Mouse (Mus musculus) liver, embryonic 14.5 days (tissue): Measurements from ENCODE around the gene Fads1. TPM values are rescaled to one million over a fixed set of nuclear protein-coding genes. Genes with fewer than 3 reads are reported as not detected.
A peak's percentile ranks its signal among the peaks of the same experiment; 100 is the strongest.

Experiments
- ATAC-seq: fragments of 200-750 bp; cut with Nextera tagmentation; 2 replicates; pipeline ENCODE4 v1.8.0; 2017; ENCODE audit warnings: moderate number of reproducible peaks, mild to moderate bottlenecking, moderate library complexity; ENCODE audit not compliant: insufficient read depth
- DNase-seq, 3 experiments: peaks; one replicate each; pipeline ENCODE4 v3.0.0-alpha.2; 2012 to 2013; ENCODE audit warnings: low read depth in 3 of 3, low spot score in 3 of 3
- H3K27ac ChIP-seq: fragments of 300-500 bp; sonication (generic); 2 replicates; pipeline ENCODE4 v1.5.1; 2014; ENCODE audit warnings: moderate library complexity, mild to moderate bottlenecking, control low read depth, inconsistent platforms
- H3K27me3 ChIP-seq: fragments of 300-500 bp; sonication (generic); 2 replicates; pipeline ENCODE4 v1.6.1; 2014; ENCODE audit warnings: mild to moderate bottlenecking, low read length, moderate library complexity; ENCODE audit not compliant: control insufficient read depth, insufficient read depth
- H3K36me3 ChIP-seq: fragments of 300-500 bp; sonication (generic); replicated peaks from 2 replicates; pipeline ENCODE4 v1.6.1; 2014; ENCODE audit warnings: low read depth; ENCODE audit not compliant: control insufficient read depth, insufficient read depth
- H3K4me1 ChIP-seq, 2 experiments: fragments of 200-500 bp in 1 of 2; fragments of 300-500 bp in 1 of 2; sonication (generic) in 1 of 2; replicated peaks; 2 replicates each; pipeline ENCODE4 v1.6.1; 2012 to 2014; ENCODE audit warnings: antibody characterized with exemption in 1 of 2, inconsistent platforms in 1 of 2, low read length in 1 of 2; ENCODE audit not compliant: control insufficient read depth in 2 of 2, insufficient read depth in 2 of 2
- H3K4me2 ChIP-seq: fragments of 300-500 bp; sonication (generic); 2 replicates; pipeline ENCODE4 v1.6.1; 2014; ENCODE audit warnings: low read depth, mild to moderate bottlenecking, control low read depth, moderate library complexity
- H3K4me3 ChIP-seq, 2 experiments: fragments of 200-500 bp in 1 of 2; fragments of 300-500 bp in 1 of 2; sonication (generic) in 1 of 2; 2 replicates each; pipeline ENCODE4 v1.5.1; 2012 to 2014; ENCODE audit warnings: low read depth in 2 of 2, low read length in 2 of 2, mild to moderate bottlenecking in 2 of 2, control low read depth in 1 of 2, inconsistent platforms in 1 of 2, moderate library complexity in 1 of 2; ENCODE audit not compliant: insufficient read depth in 1 of 2
- H3K9ac ChIP-seq: fragments of 300-500 bp; sonication (generic); replicated peaks from 2 replicates; pipeline ENCODE4 v1.6.1; 2014; ENCODE audit warnings: mild to moderate bottlenecking, control low read depth, moderate library complexity
- H3K9me3 ChIP-seq: fragments of 300-500 bp; sonication (generic); 2 replicates; pipeline ENCODE4 v1.6.1; 2016; ENCODE audit warnings: low read length, mixed read lengths; ENCODE audit not compliant: control insufficient read depth
- CTCF ChIP-seq: IDR thresholded peaks from 2 replicates; pipeline ENCODE4 v1.5.1; 2016; ENCODE audit warnings: antibody characterized with exemption, low read depth, control low read depth
- EP300 ChIP-seq: IDR thresholded peaks from 2 replicates; pipeline ENCODE4 v1.6.1; 2016; ENCODE audit warnings: antibody characterized with exemption, low read depth
- WGBS: fragments of 180-500 bp; shearing (Covaris S2); extraction: QIAGEN DNeasy Blood & Tissue Kit; methylation state at CpG from one replicate; pipeline ENCODE4 v1.1.7; 2014; ENCODE audit not compliant: insufficient replicate concordance; 5-methylcytosine and 5-hydroxymethylcytosine counted together
- polyA plus RNA-seq, 2 experiments: library from polyadenylated mRNA; depleted of rRNA in 1 of 2; stranded (reverse) in 1 of 2; unstranded in 1 of 2; fragments of >200 nt; fragmentation: Nextera tagmentation in 1 of 2; extraction: Ambion mirVana in 1 of 2; gene quantifications; 2 replicates each; pipeline versions ENCODE4 v1.2.1 to v1.2.3; 2012 to 2014

The Fads1 gene
- polyA plus RNA-seq, 2 experiments, result 32.1 to 45.2 TPM

DNA sequence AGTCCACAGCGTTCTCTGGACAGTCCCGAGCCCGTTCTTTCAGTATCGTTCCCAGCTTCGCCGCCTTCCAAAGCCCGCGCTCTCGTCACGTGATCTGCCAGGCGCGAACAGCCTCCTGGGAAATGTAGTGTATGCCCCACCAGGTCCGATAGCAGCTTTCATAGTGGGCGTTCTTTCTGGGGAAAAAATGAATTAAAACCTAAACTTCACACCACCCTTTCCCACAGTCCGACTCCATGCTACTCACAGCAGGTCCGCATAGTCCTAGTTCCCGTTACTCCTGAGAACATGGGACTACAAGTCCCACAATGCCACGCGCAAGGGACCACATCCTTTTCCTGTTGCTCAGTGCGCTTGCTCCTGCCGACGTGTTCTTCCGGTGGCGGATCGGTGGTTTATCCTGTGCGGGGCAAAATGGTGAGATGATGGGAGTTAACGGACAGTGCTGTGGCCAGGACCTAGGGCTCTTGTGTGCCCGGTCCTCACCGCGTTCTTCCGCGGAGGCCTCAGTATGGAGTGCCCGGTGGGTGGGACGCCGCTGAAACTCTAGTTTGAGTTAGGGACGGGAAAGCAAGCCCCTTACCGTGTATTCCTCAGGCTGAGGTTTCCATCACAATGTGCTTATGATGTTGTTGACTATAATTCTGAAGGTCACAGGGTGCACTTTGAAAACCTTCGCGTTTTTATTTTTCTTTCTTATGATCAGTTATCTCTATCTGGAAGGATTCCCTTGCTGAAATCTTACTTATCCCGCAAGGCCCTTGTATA, 21.3 kb downstream of the Fads1 start, which contains the start of the genes Tmem258 and Fen1:
Gene Tmem258 (plus strand): TSS at position 167 of the 768 bp plus-strand sequence.
Gene Fen1 (minus strand): TSS at position 322 of the 768 bp plus-strand sequence.
- WGBS, result under 1% methylated on average over 40 of the region's 40 CpGs
- DNase-seq (peak; percentile 80 to 85 (median 81)), ATAC-seq (peak; percentile 85)
- Histone ChIP-seq H3K27me3 (no peaks in the 10 kb centered on the region), H3K36me3 (peaks cover 43% of the 10 kb centered on the region), H3K4me1 (peaks cover 10 to 12% of the 10 kb centered on the region in 2 experiments), H3K9ac (peak within 1 kb of the TSS; percentile 99), H3K4me2 (peak within 1 kb of the TSS; percentile 99), H3K4me3 (peak within 1 kb of the TSS; percentile 71 to 99), H3K9me3 (no peaks in the 10 kb centered on the region), H3K27ac (peak within 1 kb of the TSS; percentile 94)
- TF ChIP-seq EP300, result no peak
- no peak for TF ChIP-seq CTCF

GRCm38 (mm10) chr19:10204616-10205001, 21.9 kb downstream of the Fads1 start:
- H3K9ac ChIP-seq, result peak overlapping the region; percentile 99
- H3K36me3 ChIP-seq, result peaks cover 38% of the 10 kb centered on the region
- WGBS, result under 1% methylated on average over 5 of the region's 5 CpGs
- H3K4me1 ChIP-seq, result peaks cover 10 to 12% of the 10 kb centered on the region in 2 experiments
- peak overlapping the region; percentile 99 for H3K4me2 ChIP-seq
- TF ChIP-seq CTCF (peak; percentile 59), EP300 (no peak)
- peak; percentile 32; the same call in 1 of the 2 replicates for ATAC-seq
- no peaks in the 10 kb centered on the region for H3K9me3 ChIP-seq
- H3K4me3 ChIP-seq, result peak overlapping the region; percentile 71 to 99
- peak; percentile 66 to 69 (median 66) for DNase-seq
- peak overlapping the region; percentile 94 for H3K27ac ChIP-seq
- no peaks in the 10 kb centered on the region for H3K27me3 ChIP-seq

GRCm38 (mm10) chr19:10205051-10205450, 22.4 kb downstream of the Fads1 start:
- peak overlapping the region; percentile 99; the same call in 1 of the 2 replicates for H3K9ac ChIP-seq

DNA sequence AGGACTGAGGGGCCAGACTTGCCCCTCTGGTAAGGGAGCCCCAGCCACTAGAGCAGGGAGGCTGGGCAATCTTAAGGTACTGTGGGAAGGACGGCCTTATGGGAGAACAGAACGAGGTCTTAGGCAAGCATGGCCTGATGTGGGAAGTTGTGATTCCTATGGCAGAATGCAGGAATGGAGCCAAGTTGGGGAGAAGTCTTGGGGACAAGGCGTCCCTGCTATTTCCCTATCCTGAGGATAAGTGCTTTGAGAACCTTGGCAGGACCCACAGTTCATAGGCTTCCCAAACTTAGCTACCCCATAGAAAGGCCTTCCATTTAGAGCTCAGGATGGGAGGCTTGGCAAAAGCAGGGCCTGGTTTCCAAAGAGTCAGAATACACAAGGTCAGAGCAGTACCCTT, 26.2 kb downstream of the Fads1 start:
- Histone ChIP-seq H3K9ac (no peak overlapping the region), H3K4me2 (no peak overlapping the region), H3K9me3 (no peaks in the 10 kb centered on the region), H3K4me1 (peaks cover 4 to 6% of the 10 kb centered on the region in 2 experiments; a peak in 1 of 4 replicates), H3K4me3 (no peak overlapping the region), H3K36me3 (peaks cover 12% of the 10 kb centered on the region), H3K27ac (no peak overlapping the region), H3K27me3 (no peaks in the 10 kb centered on the region)
- 66% methylated on average over 3 of the region's 3 CpGs for WGBS
- TF ChIP-seq EP300 (no peak), CTCF (no peak)
- DNase-seq (no peak), ATAC-seq (no peak)

More at GRCm38 (mm10) chr19:10205051-10205450, 22.4 kb downstream of the Fads1 start:
- Histone ChIP-seq H3K36me3 (peaks cover 33% of the 10 kb centered on the region), H3K27me3 (no peaks in the 10 kb centered on the region), H3K4me1 (peaks cover 10 to 12% of the 10 kb centered on the region in 2 experiments), H3K4me3 (peak overlapping the region; percentile 71 to 99; a peak in 3 of 4 replicates), H3K4me2 (peak overlapping the region; percentile 99), H3K9me3 (no peaks in the 10 kb centered on the region), H3K27ac (peak overlapping the region; percentile 94; the same call in 1 of the 2 replicates)
- TF ChIP-seq CTCF (no peak), EP300 (no peak)
- DNase-seq (no peak), ATAC-seq (no peak)
- 59% methylated on average over 6 of the region's 6 CpGs for WGBS

DNA sequence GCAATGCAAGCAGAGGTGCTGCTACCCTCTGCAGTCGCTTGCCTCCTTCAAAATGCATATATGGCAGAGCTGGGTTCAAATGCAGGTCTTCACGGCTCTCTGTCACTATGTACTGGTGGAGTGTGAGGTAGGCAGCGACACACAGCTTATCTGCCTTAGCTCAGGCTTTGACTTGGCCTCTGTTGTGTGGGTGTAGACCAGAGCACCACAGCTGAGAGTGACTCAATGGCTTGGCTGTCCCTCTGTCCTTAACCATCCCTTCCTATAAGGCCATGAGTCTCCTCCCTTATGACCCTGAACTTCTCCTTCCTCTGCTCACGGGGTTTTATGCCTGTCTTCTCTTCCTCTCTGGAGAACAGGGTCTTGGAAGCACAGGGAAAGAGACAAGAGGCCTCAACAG, 28.2 kb downstream of the Fads1 start:
- Histone ChIP-seq H3K36me3 (peaks cover 12% of the 10 kb centered on the region), H3K4me3 (no peak overlapping the region), H3K4me1 (no peaks in the 10 kb centered on the region), H3K27ac (no peak overlapping the region), H3K9me3 (no peaks in the 10 kb centered on the region), H3K27me3 (no peaks in the 10 kb centered on the region), H3K4me2 (no peak overlapping the region), H3K9ac (no peak overlapping the region)
- TF ChIP-seq CTCF (no peak), EP300 (no peak)
- no peak; the same call in 1 of the 2 replicates for ATAC-seq
- peak in 1 of 3 experiments; percentile 7 for DNase-seq
- WGBS, result 45% methylated on average over 4 of the region's 4 CpGs
